Mouse (Mus musculus): ENCODE data around the gene Cacnb4. TPM values are rescaled to one million over a fixed set of nuclear protein-coding genes. Genes with fewer than 3 reads are reported as not detected.

Gene Cacnb4
- polyA plus RNA-seq, 1 experiment from 2014 or later = 10.7 TPM

DNA sequence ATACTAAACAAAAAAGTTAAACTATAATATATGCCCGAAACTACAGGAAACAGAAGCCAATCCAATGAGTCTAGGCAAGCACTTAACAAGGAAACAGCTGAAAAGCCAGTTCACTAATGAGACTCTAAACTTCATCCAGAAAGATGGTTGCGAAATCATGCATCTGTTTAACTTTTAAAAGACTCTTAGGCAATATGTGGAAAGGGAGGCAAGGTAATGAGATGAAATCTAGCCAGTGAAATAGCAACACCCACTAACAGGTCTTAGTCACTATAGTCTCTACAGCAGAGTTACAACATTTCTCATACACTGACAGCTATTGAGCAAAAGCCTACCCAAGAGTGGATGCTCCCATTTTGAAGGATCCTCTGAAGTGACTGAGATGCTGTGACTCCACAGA is 74.4 kb downstream of the Cacnb4 start:
- no peak for ATAC-seq (ENCODE audit: low FRiP score, low read depth)
- no peaks in the 10 kb centered on the region for H3K36me3 ChIP-seq
- 91% methylated on average over 2 of the region's 2 CpGs for WGBS
- no peaks in the 10 kb centered on the region for H3K9me3 ChIP-seq
- H3K4me2 ChIP-seq = no peak overlapping the region
- no peak overlapping the region for H3K27ac ChIP-seq (replicated peaks)
- no peak overlapping the region for H3K4me3 ChIP-seq
- H3K9ac ChIP-seq = no peak overlapping the region
- H3K27me3 ChIP-seq = no peaks in the 10 kb centered on the region
- H3K4me1 ChIP-seq (replicated peaks) = no peaks in the 10 kb centered on the region

DNA sequence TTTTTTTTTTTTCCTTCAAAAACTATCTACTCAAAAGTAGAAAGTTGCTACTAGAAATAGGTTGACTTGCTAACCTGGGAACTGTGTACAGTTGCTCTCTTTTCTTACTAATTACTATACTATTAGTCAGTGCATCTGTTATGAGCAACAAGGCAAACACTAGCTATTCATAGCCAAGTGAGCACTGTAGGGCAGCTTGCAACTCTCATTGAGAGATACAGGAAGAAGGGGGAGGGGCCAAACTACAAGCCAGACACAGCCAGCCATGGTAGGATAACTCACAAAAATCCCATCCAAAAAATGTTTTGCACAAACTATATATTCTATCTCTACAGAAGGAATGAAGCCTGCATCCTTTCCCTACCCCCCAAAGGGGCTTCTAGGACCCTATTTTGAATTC is 79.1 kb downstream of the Cacnb4 start:
- no peak overlapping the region for H3K27ac ChIP-seq (replicated peaks)
- ATAC-seq (ENCODE audit: low FRiP score, low read depth) = no peak
- no peaks in the 10 kb centered on the region for H3K4me1 ChIP-seq (replicated peaks)
- H3K4me2 ChIP-seq = no peak overlapping the region
- no peaks in the 10 kb centered on the region for H3K27me3 ChIP-seq
- no peaks in the 10 kb centered on the region for H3K36me3 ChIP-seq
- H3K9ac ChIP-seq = no peak overlapping the region
- no peaks in the 10 kb centered on the region for H3K9me3 ChIP-seq
- no peak overlapping the region for H3K4me3 ChIP-seq

DNA sequence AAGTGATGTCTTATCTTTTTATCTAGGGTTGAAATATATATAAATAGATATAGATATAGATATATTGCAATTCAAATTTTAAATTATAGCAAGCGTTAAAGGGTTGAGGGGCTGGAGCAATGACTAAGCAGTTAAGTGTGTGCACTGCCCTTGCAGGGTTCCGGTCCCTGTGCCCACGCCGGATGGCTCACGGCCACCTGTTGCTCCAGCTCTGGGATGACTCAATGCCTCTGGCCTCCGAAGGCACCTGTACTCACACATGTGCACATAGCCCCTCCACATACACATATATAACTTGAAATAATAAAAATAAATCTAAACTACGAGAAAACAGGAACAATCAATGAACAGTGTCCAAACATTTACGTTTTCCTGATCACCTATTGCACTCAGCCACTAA is 82.8 kb downstream of the Cacnb4 start:
- H3K27me3 ChIP-seq = no peaks in the 10 kb centered on the region
- H3K4me1 ChIP-seq (replicated peaks) = peaks cover 8% of the 10 kb centered on the region
- WGBS = 95% methylated on average over 8 of the region's 8 CpGs
- no peak overlapping the region for H3K9ac ChIP-seq
- no peak for ATAC-seq (ENCODE audit: low FRiP score, low read depth)
- no peaks in the 10 kb centered on the region for H3K36me3 ChIP-seq
- no peak overlapping the region for H3K27ac ChIP-seq (replicated peaks)
- H3K4me2 ChIP-seq = no peak overlapping the region
- no peak overlapping the region for H3K4me3 ChIP-seq
- no peaks in the 10 kb centered on the region for H3K9me3 ChIP-seq

DNA sequence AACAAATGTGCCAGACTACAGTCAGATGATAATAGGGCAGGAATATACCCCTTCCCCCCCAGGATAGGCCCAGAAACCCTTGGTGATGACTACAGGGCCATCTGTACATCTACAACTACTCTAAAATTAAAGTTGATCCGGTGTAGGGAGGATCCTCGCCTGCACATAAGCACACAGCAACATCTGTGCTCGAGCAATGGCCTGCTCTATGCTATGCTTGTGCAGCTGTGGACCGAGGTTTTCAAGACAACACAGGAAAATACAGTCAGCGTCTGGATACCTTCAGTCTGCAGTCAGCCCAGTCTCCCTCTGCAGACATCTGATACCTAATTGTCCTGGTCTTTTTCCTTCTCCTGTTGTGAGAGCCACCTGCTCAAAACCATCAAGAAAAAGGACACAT is 83.4 kb downstream of the Cacnb4 start:
- no peaks in the 10 kb centered on the region for H3K36me3 ChIP-seq
- H3K9ac ChIP-seq = no peak overlapping the region
- no peaks in the 10 kb centered on the region for H3K9me3 ChIP-seq
- H3K27ac ChIP-seq (replicated peaks) = no peak overlapping the region
- no peaks in the 10 kb centered on the region for H3K27me3 ChIP-seq
- no peak overlapping the region for H3K4me3 ChIP-seq
- 64% methylated on average over 5 of the region's 5 CpGs for WGBS
- no peak for ATAC-seq (ENCODE audit: low FRiP score, low read depth)
- peaks cover 8% of the 10 kb centered on the region for H3K4me1 ChIP-seq (replicated peaks)
- H3K4me2 ChIP-seq = no peak overlapping the region

DNA sequence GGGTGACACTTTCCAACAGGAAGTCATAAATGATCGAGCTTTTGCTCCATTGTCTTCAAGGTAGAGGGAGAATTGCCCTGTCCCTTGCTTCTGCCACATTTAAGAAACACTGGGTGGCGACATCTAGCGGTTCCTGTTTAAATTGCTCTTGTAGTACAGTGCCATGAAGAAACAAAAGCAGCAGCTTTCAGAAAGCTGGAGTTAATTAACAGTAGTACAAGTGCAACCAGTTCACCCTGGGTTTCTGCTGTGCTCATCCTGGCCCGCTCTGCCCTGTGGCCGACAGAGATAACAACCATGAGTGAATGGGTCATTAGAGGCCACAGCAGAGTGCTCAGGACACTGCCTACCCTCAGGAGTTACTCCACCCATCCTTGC is 85.7 kb downstream of the Cacnb4 start:
- H3K27ac ChIP-seq (replicated peaks) = peak overlapping the region; percentile 60
- ATAC-seq (ENCODE audit: low FRiP score, low read depth) = peak; percentile 84
- no peak overlapping the region for H3K9ac ChIP-seq
- 2% methylated on average over 5 of the region's 5 CpGs for WGBS
- H3K4me1 ChIP-seq (replicated peaks) = peaks cover 8% of the 10 kb centered on the region
- no peak overlapping the region for H3K4me3 ChIP-seq
- H3K27me3 ChIP-seq = no peaks in the 10 kb centered on the region
- no peaks in the 10 kb centered on the region for H3K36me3 ChIP-seq
- no peaks in the 10 kb centered on the region for H3K9me3 ChIP-seq
- H3K4me2 ChIP-seq = peak overlapping the region; percentile 25; the same call in 1 of the 2 replicates

DNA sequence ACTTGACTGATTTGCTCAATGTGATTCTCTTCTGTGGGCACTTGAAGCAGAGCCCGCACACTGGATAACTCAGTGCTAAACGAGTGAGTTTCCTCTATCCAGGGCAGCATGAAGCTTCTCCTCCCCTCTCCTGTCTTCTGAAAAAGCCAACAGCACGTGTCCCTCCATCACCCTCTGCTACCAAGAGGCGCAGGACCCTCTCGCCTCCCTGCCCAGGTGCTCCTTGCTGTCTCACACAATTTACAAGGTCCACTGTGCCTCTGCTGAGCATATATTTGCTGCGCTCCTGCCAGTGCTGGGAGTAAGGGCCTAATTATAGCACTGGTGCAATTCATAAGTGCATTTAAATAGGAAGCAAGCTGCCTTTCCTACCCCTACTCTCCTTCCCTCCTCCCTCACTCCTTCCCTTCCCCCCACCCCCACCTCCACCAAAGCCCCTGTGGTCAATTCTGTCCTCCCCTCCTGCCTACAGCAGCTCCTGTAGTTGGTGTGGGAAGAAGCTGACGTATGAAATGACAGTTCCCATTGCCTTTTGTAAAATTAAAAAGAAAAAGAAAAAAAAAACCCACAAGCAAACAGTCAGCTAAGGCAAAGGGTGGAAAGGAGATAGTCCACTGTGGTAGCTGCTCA is 86.2 kb downstream of the Cacnb4 start:
- WGBS = 56% methylated on average over 7 of the region's 7 CpGs
- H3K4me3 ChIP-seq = no peak overlapping the region
- peaks cover 8% of the 10 kb centered on the region for H3K4me1 ChIP-seq (replicated peaks)
- H3K9ac ChIP-seq = no peak overlapping the region
- H3K36me3 ChIP-seq = no peaks in the 10 kb centered on the region
- H3K27me3 ChIP-seq = no peaks in the 10 kb centered on the region
- peak overlapping the region; percentile 25; the same call in 1 of the 2 replicates for H3K4me2 ChIP-seq
- H3K27ac ChIP-seq (replicated peaks) = peak overlapping the region; percentile 60
- H3K9me3 ChIP-seq = no peaks in the 10 kb centered on the region
- ATAC-seq (ENCODE audit: low FRiP score, low read depth) = 0 out of 2 replicates have a peak, but pooled peaks have one; percentile 43

DNA sequence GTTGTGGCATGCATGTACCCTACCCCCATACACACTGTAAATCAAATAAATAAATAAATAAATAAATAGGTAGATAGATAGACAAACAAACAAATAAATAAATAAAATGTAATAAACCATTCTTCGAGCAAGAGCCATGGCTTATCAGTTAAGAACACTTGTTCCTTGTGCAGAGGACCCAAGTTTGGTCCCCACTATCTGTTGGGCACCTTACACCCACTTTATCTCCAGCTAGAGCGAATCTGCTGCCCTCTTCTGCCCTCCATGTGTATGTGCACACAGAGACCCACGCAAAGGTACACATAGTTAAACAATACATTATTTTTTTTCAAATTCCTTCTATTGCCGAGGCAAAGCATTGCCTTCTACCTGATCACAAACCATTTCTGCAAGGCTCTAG is 87.1 kb downstream of the Cacnb4 start:
- no peaks in the 10 kb centered on the region for H3K9me3 ChIP-seq
- H3K9ac ChIP-seq = no peak overlapping the region
- H3K4me2 ChIP-seq = no peak overlapping the region
- 92% methylated on average over 4 of the region's 4 CpGs for WGBS
- H3K4me1 ChIP-seq (replicated peaks) = peaks cover 8% of the 10 kb centered on the region
- no peaks in the 10 kb centered on the region for H3K36me3 ChIP-seq
- no peaks in the 10 kb centered on the region for H3K27me3 ChIP-seq
- no peak overlapping the region for H3K27ac ChIP-seq (replicated peaks)
- ATAC-seq (ENCODE audit: low FRiP score, low read depth) = no peak
- no peak overlapping the region for H3K4me3 ChIP-seq

DNA sequence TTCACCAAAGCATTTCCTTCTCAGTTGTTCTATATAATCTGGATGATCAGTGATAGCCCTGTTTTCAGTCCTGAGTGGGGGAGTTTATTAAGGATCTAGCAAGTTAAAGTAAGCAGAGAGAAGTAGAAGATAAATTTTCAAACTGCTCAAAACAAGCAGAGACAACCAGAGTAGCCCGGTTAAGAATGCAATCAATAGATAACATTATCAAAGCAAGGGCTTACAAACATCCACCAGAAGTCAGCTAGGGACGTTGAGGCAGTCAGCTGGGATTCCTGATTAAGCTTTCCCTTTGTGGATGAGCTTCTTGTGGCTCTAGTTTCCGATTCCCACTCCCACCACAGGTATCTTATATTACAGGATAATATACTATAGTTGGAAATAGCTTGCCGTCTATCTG is 91.2 kb downstream of the Cacnb4 start:
- no peak for ATAC-seq (ENCODE audit: low FRiP score, low read depth)
- Histone ChIP-seq H3K4me3 (no peak overlapping the region), H3K4me1 (replicated peaks) (peaks cover 2% of the 10 kb centered on the region), H3K9me3 (no peaks in the 10 kb centered on the region), H3K27ac (replicated peaks) (no peak overlapping the region), H3K4me2 (no peak overlapping the region), H3K27me3 (no peaks in the 10 kb centered on the region), H3K36me3 (no peaks in the 10 kb centered on the region), H3K9ac (no peak overlapping the region)
- 90% methylated on average over 4 of the region's 4 CpGs for WGBS

DNA sequence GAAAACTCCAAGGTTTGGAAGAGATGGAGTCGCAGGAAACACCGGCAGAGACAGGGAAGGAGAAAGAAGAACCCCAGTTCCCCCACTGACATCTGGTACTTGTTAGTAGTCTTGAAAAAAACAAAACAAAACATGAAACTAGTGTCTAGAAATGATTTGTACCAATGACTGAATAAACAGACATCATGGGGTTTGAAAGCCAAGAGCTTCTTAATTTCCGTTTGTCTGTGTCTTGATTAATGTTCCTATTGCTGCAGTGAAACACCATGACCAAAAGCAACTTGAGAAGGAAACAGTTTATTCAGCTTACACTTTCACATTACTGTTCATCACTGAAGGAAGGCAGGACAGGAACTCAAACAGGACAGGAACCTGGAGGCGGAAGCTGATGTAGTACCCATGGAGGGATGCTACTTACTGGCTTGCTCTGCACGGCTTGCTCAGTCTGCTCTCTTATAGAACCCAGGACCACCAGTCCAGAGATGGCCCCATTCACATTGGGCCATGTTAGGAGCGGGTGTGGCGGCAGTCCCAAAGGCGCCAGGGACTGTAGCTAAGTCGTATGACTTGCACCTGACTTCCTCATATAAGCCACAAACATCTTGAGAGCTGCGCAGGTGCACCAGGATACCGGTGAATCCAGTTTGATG is 95.4 kb downstream of the Cacnb4 start:
- H3K9me3 ChIP-seq = no peaks in the 10 kb centered on the region
- no peaks in the 10 kb centered on the region for H3K27me3 ChIP-seq
- no peak for ATAC-seq (ENCODE audit: low FRiP score, low read depth)
- H3K4me2 ChIP-seq = no peak overlapping the region
- no peak overlapping the region for H3K9ac ChIP-seq
- WGBS = 87% methylated on average over 11 of the region's 11 CpGs
- H3K27ac ChIP-seq (replicated peaks) = no peak overlapping the region
- H3K4me3 ChIP-seq = no peak overlapping the region
- no peaks in the 10 kb centered on the region for H3K36me3 ChIP-seq
- H3K4me1 ChIP-seq (replicated peaks) = peaks cover 3% of the 10 kb centered on the region; the same call in 1 of the 2 replicates

DNA sequence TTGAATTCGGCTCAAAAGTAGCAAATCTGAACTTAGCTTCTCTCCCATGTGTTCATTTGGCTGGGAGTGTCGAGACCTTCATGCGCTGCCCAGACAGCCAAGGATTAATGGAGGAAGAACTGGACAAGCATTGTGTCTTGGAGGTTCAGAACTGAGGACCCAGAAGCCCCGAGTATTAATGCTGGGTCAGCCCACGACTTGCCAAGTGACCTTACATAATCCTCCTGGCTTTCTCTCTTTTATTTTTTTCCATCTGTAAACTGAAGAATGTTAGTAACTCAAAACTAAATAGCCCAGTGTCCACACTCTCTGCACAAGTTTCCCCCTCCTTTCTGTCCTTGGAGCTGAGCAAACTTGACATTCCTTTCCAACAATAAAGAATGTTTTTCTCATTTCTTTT is 95.9 kb downstream of the Cacnb4 start:
- 57% methylated on average over 5 of the region's 5 CpGs for WGBS
- no peak for ATAC-seq (ENCODE audit: low FRiP score, low read depth)

DNA sequence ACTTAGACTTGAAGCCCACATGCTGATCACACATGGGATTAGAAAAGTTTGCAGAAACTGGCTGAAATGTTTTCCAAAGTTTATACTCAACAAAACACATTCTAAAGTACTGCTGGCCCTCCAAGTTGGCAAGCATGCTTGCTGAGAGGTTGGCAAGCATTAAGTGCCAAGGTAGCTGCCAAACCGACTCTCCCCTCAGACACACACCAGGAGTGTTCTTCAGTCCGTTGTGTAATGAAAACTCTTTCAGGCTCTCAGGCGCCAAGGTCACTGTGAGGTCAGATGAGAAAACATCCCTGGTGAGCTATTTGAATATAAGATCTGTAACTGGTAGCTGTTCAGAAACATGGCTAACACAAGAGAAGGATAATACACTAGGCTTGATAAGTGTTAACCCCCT is 97.8 kb downstream of the Cacnb4 start:
- Histone ChIP-seq H3K4me1 (replicated peaks) (peaks cover 3% of the 10 kb centered on the region; the same call in 1 of the 2 replicates), H3K27ac (replicated peaks) (no peak overlapping the region), H3K36me3 (no peaks in the 10 kb centered on the region), H3K4me3 (no peak overlapping the region), H3K9ac (no peak overlapping the region), H3K27me3 (no peaks in the 10 kb centered on the region), H3K4me2 (no peak overlapping the region), H3K9me3 (no peaks in the 10 kb centered on the region)
- peak; percentile 48; the same call in 1 of the 2 replicates for ATAC-seq (ENCODE audit: low FRiP score, low read depth)
- WGBS = 37% methylated on average over 3 of the region's 3 CpGs

More for the DNA sequence above, 95.9 kb downstream of the Cacnb4 start:
- Histone ChIP-seq H3K36me3 (no peaks in the 10 kb centered on the region), H3K4me3 (no peak overlapping the region), H3K9ac (no peak overlapping the region), H3K9me3 (no peaks in the 10 kb centered on the region), H3K4me1 (replicated peaks) (peaks cover 3% of the 10 kb centered on the region; the same call in 1 of the 2 replicates), H3K27ac (replicated peaks) (no peak overlapping the region), H3K4me2 (no peak overlapping the region), H3K27me3 (no peaks in the 10 kb centered on the region)

DNA sequence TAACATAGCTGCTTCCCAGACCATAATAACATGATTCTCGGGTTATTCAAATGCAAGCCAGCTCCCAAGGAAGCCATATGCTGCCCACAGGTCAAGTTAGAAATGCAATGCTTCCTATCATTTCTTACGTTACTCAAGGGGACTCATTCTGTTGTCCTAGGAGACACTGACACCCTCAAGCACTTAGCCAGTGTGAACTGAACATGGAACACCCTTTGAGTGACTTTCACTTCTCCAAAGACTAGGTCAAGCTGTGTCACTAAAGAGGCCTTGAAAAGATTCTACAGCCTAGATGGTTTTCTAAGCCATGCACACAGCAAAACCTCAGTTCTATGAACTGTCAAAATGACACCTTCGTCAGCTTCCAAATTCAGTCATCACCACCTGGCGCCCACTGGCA is 98.9 kb downstream of the Cacnb4 start:
- H3K4me1 ChIP-seq (replicated peaks) = peaks cover 3% of the 10 kb centered on the region; the same call in 1 of the 2 replicates
- H3K9ac ChIP-seq = no peak overlapping the region
- no peaks in the 10 kb centered on the region for H3K36me3 ChIP-seq
- H3K4me2 ChIP-seq = no peak overlapping the region
- H3K27ac ChIP-seq (replicated peaks) = no peak overlapping the region
- 84% methylated on average over 4 of the region's 4 CpGs for WGBS
- no peak overlapping the region for H3K4me3 ChIP-seq
- no peak for ATAC-seq (ENCODE audit: low FRiP score, low read depth)
- no peaks in the 10 kb centered on the region for H3K9me3 ChIP-seq
- no peaks in the 10 kb centered on the region for H3K27me3 ChIP-seq

Data from hindbrain, embryonic 15.5 days (tissue).